Mouse (Mus musculus): ENCODE measurements at regions not wholly inside any gene's neighbourhood (a gene's known extent, or its start where the extent isn't known, plus 50 kb on each side); places are given as distances from the start of the nearest gene placed in this dataset.

GRCm38 (mm10) chr5:73928691-73929090 is 139.5 kb downstream of the Usp46 start:
- Histone ChIP-seq H3K27me3 (ENCODE audit: insufficient read depth, low read length) (no peaks in the 10 kb centered on the region), H3K9me3 (ENCODE audit: low read length) (peaks cover 7% of the 10 kb centered on the region; the same call in 1 of the 2 replicates), H3K4me1 (replicated peaks; ENCODE audit: low read depth, low read length) (no peaks in the 10 kb centered on the region), H3K4me3 (replicated peaks; ENCODE audit: low read length) (no peak overlapping the region), H3K36me3 (ENCODE audit: insufficient read depth, low read length) (no peaks in the 10 kb centered on the region)
- TF ChIP-seq CTCF (conservative IDR thresholded peaks at IDR 0.05; ENCODE audit: low read length) (no peak), POU5F1 (IDR thresholded peaks at IDR 0.05; ENCODE audit: borderline replicate concordance, low read length) (no peak), NANOG (IDR thresholded peaks at IDR 0.05; ENCODE audit: borderline replicate concordance, low read length) (no peak)

- no peaks in the 10 kb centered on the region for H3K36me3 ChIP-seq (ENCODE audit: insufficient read depth, low read length)
Measured at GRCm38 (mm10) chr5:73930205-73930604, 138.0 kb downstream of the Usp46 start.

GRCm38 (mm10) chr5:73937799-73938198 is 130.4 kb downstream of the Usp46 start:
- Histone ChIP-seq H3K4me1 (replicated peaks; ENCODE audit: low read depth, low read length) (no peaks in the 10 kb centered on the region), H3K9me3 (ENCODE audit: low read length) (no peaks in the 10 kb centered on the region), H3K27me3 (ENCODE audit: insufficient read depth, low read length) (no peaks in the 10 kb centered on the region), H3K4me3 (replicated peaks; ENCODE audit: low read length) (no peak overlapping the region), H3K36me3 (ENCODE audit: insufficient read depth, low read length) (no peaks in the 10 kb centered on the region)
- TF ChIP-seq NANOG (IDR thresholded peaks at IDR 0.05; ENCODE audit: borderline replicate concordance, low read length) (no peak), CTCF (conservative IDR thresholded peaks at IDR 0.05; ENCODE audit: low read length) (peak; percentile 95)

More at GRCm38 (mm10) chr5:73930205-73930604, 138.0 kb downstream of the Usp46 start:
- Histone ChIP-seq H3K9me3 (ENCODE audit: low read length) (peaks cover 7% of the 10 kb centered on the region; the same call in 1 of the 2 replicates), H3K4me1 (replicated peaks; ENCODE audit: low read depth, low read length) (no peaks in the 10 kb centered on the region), H3K27me3 (ENCODE audit: insufficient read depth, low read length) (no peaks in the 10 kb centered on the region), H3K4me3 (replicated peaks; ENCODE audit: low read length) (no peak overlapping the region)
- TF ChIP-seq CTCF (conservative IDR thresholded peaks at IDR 0.05; ENCODE audit: low read length) (no peak), NANOG (IDR thresholded peaks at IDR 0.05; ENCODE audit: borderline replicate concordance, low read length) (no peak), POU5F1 (IDR thresholded peaks at IDR 0.05; ENCODE audit: borderline replicate concordance, low read length) (no peak)

GRCm38 (mm10) chr5:73938450-73938849 is 129.8 kb downstream of the Usp46 start:
- TF ChIP-seq POU5F1 (IDR thresholded peaks at IDR 0.05; ENCODE audit: borderline replicate concordance, low read length) (no peak), NANOG (IDR thresholded peaks at IDR 0.05; ENCODE audit: borderline replicate concordance, low read length) (no peak), CTCF (conservative IDR thresholded peaks at IDR 0.05; ENCODE audit: low read length) (no peak; the same call in 1 of the 2 replicates)
- Histone ChIP-seq H3K4me1 (replicated peaks; ENCODE audit: low read depth, low read length) (no peaks in the 10 kb centered on the region), H3K27me3 (ENCODE audit: insufficient read depth, low read length) (no peaks in the 10 kb centered on the region)

GRCm38 (mm10) chr5:73942950-73943349 is 125.3 kb downstream of the Usp46 start:
- no peak for TF ChIP-seq CTCF (conservative IDR thresholded peaks at IDR 0.05; ENCODE audit: low read length)
- no peak for TF ChIP-seq POU5F1 (IDR thresholded peaks at IDR 0.05; ENCODE audit: borderline replicate concordance, low read length)
- TF ChIP-seq NANOG (IDR thresholded peaks at IDR 0.05; ENCODE audit: borderline replicate concordance, low read length) = no peak
- H3K27me3 ChIP-seq (ENCODE audit: insufficient read depth, low read length) = no peaks in the 10 kb centered on the region
- no peak overlapping the region for H3K4me3 ChIP-seq (replicated peaks; ENCODE audit: low read length)
- peaks cover 28% of the 10 kb centered on the region for H3K9me3 ChIP-seq (ENCODE audit: low read length)
- peaks cover 13% of the 10 kb centered on the region for H3K4me1 ChIP-seq (replicated peaks; ENCODE audit: low read depth, low read length)
- peaks cover 12% of the 10 kb centered on the region for H3K36me3 ChIP-seq (ENCODE audit: insufficient read depth, low read length)

More at GRCm38 (mm10) chr5:73938450-73938849, 129.8 kb downstream of the Usp46 start:
- no peaks in the 10 kb centered on the region for H3K36me3 ChIP-seq (ENCODE audit: insufficient read depth, low read length)
- no peak overlapping the region for H3K4me3 ChIP-seq (replicated peaks; ENCODE audit: low read length)
- H3K9me3 ChIP-seq (ENCODE audit: low read length) = no peaks in the 10 kb centered on the region

DNA sequence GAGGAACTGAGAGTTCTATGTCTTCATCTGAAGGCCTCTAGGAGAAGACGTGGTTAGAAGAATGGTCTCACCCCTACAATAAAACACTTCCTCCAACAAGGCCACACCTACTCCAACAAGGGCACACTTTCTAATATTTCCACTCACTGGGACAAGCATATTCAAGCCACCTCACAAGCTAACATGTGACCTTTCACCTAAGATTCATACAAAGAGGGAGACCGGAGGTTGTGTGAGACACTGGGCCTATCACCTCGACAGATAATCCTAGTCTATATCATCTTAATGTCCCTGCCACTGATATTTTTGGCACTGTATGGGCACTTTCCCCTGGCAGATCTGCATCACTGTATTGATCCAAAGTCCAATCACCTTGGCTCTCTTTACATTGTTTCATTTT is 122.6 kb downstream of the Usp46 start:
- H3K27me3 ChIP-seq (ENCODE audit: insufficient read depth, low read length) = no peaks in the 10 kb centered on the region
- no peak for TF ChIP-seq POU5F1 (IDR thresholded peaks at IDR 0.05; ENCODE audit: borderline replicate concordance, low read length)
- no peak for TF ChIP-seq CTCF (conservative IDR thresholded peaks at IDR 0.05; ENCODE audit: low read length)
- TF ChIP-seq NANOG (IDR thresholded peaks at IDR 0.05; ENCODE audit: borderline replicate concordance, low read length) = no peak

GRCm38 (mm10) chr5:73946164-73946563 is 122.1 kb downstream of the Usp46 start:
- H3K27me3 ChIP-seq (ENCODE audit: insufficient read depth, low read length) = no peaks in the 10 kb centered on the region
- TF ChIP-seq POU5F1 (IDR thresholded peaks at IDR 0.05; ENCODE audit: borderline replicate concordance, low read length) (no peak), CTCF (conservative IDR thresholded peaks at IDR 0.05; ENCODE audit: low read length) (no peak), NANOG (IDR thresholded peaks at IDR 0.05; ENCODE audit: borderline replicate concordance, low read length) (no peak)
- peaks cover 16% of the 10 kb centered on the region for H3K4me1 ChIP-seq (replicated peaks; ENCODE audit: low read depth, low read length)
- peaks cover 34% of the 10 kb centered on the region for H3K36me3 ChIP-seq (ENCODE audit: insufficient read depth, low read length)
- peaks cover 45% of the 10 kb centered on the region for H3K9me3 ChIP-seq (ENCODE audit: low read length)
- H3K4me3 ChIP-seq (replicated peaks; ENCODE audit: low read length) = peak overlapping the region; percentile 79

More for the DNA sequence above, 122.6 kb downstream of the Usp46 start:
- Histone ChIP-seq H3K9me3 (ENCODE audit: low read length) (peaks cover 45% of the 10 kb centered on the region), H3K4me3 (replicated peaks; ENCODE audit: low read length) (peak overlapping the region; percentile 79; the same call in 1 of the 2 replicates), H3K36me3 (ENCODE audit: insufficient read depth, low read length) (peaks cover 34% of the 10 kb centered on the region), H3K4me1 (replicated peaks; ENCODE audit: low read depth, low read length) (peaks cover 13% of the 10 kb centered on the region)

DNA sequence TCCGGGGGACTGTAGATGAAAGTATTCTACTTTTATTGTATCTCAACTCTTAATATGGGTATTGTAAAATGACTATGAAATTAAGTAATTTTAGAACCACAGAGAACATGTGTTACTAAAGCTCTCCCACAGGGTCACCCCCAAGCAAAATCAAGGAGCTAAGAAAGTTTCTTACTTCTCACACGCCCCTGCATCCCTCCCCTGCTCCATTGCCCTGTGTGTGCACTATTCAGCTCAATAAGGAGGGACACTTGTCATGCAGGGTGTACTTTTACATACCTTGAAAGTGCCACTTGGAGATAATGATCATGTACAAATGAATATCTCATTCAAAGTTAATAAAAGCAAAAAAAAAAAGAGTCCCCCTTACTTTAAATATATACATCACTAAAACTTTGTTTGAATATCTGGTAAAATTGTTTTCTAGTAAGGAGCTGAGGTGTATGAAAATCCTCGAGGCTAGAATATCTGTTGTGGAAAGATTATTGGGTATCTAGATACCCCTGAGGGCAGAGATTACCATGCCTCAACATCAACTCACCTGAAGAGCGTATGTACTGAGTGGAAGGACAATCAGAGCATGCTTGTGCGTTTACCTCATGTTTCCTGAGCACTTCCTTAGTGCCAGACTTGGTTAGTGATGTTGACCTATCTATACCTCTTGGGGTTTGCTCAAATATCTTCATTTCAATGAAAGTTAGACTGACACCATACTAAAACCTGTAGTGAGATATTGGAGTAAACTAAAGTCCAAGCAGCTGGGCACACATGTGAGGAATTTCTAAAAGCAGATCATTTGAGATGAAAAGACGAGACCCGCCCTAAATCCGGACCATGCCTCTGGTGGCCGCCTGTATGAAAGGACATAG is 120.0 kb downstream of the Usp46 start:
- Histone ChIP-seq H3K4me3 (replicated peaks; ENCODE audit: low read length) (peak overlapping the region; percentile 79), H3K9me3 (ENCODE audit: low read length) (peaks cover 45% of the 10 kb centered on the region), H3K36me3 (ENCODE audit: insufficient read depth, low read length) (peaks cover 37% of the 10 kb centered on the region), H3K4me1 (replicated peaks; ENCODE audit: low read depth, low read length) (peaks cover 20% of the 10 kb centered on the region), H3K27me3 (ENCODE audit: insufficient read depth, low read length) (no peaks in the 10 kb centered on the region)
- no peak for TF ChIP-seq CTCF (conservative IDR thresholded peaks at IDR 0.05; ENCODE audit: low read length)
- TF ChIP-seq POU5F1 (IDR thresholded peaks at IDR 0.05; ENCODE audit: borderline replicate concordance, low read length) = no peak
- no peak for TF ChIP-seq NANOG (IDR thresholded peaks at IDR 0.05; ENCODE audit: borderline replicate concordance, low read length)

All from E14TG2a.4 (cell line).